Mouse (Mus musculus): Measurements from ENCODE around the gene Ecsit. TPM values are rescaled to one million over a fixed set of nuclear protein-coding genes. Genes with fewer than 3 reads are reported as not detected.
A peak's percentile ranks its signal among the peaks of the same experiment; 100 is the strongest.
"Not testable (repeated sequence)": the region's sequence is repeated elsewhere in the genome, so short reads cannot be mapped to it uniquely, and the experiment has no call there.

Ecsit gene
- total and polyA plus RNA-seq, 3 experiments: 92.5 to 169 (median 106) TPM

GRCm38 (mm10) chr9:22087034-22087618 is 1.9 kb upstream of the Ecsit start:
- H3K27ac ChIP-seq: no peak overlapping the region
- H3K79me2 ChIP-seq (replicated peaks; ENCODE audit: control insufficient read depth, insufficient read depth, low read length): no peaks in the 10 kb centered on the region

DNA sequence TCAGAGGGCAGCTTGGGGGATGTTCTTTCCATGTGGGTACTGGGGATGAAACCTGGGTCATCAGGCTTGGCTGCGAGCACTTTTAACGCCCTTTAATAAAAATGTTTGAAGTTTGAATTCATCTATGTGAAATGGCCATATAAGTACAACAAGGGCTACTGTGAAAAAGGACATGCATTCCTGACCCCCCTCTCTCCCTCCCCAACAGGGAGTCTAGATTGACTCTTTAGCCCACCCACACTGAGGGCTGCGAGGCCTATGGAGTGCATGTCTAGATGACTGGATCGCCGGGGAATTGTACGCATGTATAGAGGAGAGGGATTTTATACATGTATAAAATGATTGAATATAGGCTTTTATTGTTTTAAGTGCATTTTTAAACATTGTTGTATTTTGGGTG is 774 bp upstream of the Ecsit start:
- intact Hi-C loops (cut with DNase I): no loop called here

More at GRCm38 (mm10) chr9:22087034-22087618, 1.9 kb upstream of the Ecsit start:
- Histone ChIP-seq H3K27me3 (ENCODE audit: control insufficient read depth, insufficient read depth, low read length) (no peaks in the 10 kb centered on the region), H3K4me3 (no peak overlapping the region), H3K36me3 (ENCODE audit: control insufficient read depth, insufficient read depth, low read length) (no peaks in the 10 kb centered on the region), H3K4me1 (ENCODE audit: control insufficient read depth, insufficient read depth, low read length) (peaks cover 1% of the 10 kb centered on the region; the same call in 1 of the 2 replicates), H3K9ac (ENCODE audit: low read depth, low read length) (no peak overlapping the region)
- no peak for DNase-seq
- 87% methylated on average over 2 of the region's 2 CpGs for WGBS
- intact Hi-C loops (cut with DNase I): no loop called here
- TF ChIP-seq CTCF (IDR thresholded peaks at IDR 0.05) (peak; percentile 43), EP300 (IDR thresholded peaks at IDR 0.05; ENCODE audit: insufficient read depth, low read depth, low read length) (no peak), POLR2A (IDR thresholded peaks at IDR 0.05; ENCODE audit: insufficient read depth, low read depth, low read length) (no peak)

GRCm38 (mm10) chr9:22084667-22085021 is 594 bp downstream of the Ecsit start:
- TF ChIP-seq CTCF (IDR thresholded peaks at IDR 0.05) (no peak), EP300 (IDR thresholded peaks at IDR 0.05; ENCODE audit: insufficient read depth, low read depth, low read length) (no peak), POLR2A (IDR thresholded peaks at IDR 0.05; ENCODE audit: insufficient read depth, low read depth, low read length) (no peak)
- intact Hi-C loops (cut with DNase I): loop anchor here (2.0 kb wide), 1 partner anchor 14 kb away; the partner anchor contains the start of genes Gm49318 and Zfp653
- no peaks in the 10 kb centered on the region for H3K27me3 ChIP-seq (ENCODE audit: control insufficient read depth, insufficient read depth, low read length)

More for the DNA sequence above, 774 bp upstream of the Ecsit start:
- peaks cover 1% of the 10 kb centered on the region; the same call in 1 of the 2 replicates for H3K4me1 ChIP-seq (ENCODE audit: control insufficient read depth, insufficient read depth, low read length)
- 71% methylated on average over 6 of the region's 6 CpGs for WGBS
- H3K9ac ChIP-seq (ENCODE audit: low read depth, low read length): peak overlapping the region; percentile 78
- H3K27ac ChIP-seq: peak overlapping the region; percentile 92
- H3K4me3 ChIP-seq: peak overlapping the region; percentile 71
- H3K79me2 ChIP-seq (replicated peaks; ENCODE audit: control insufficient read depth, insufficient read depth, low read length): no peaks in the 10 kb centered on the region
- no peaks in the 10 kb centered on the region for H3K27me3 ChIP-seq (ENCODE audit: control insufficient read depth, insufficient read depth, low read length)
- TF ChIP-seq POLR2A (IDR thresholded peaks at IDR 0.05; ENCODE audit: insufficient read depth, low read depth, low read length) (no peak), CTCF (IDR thresholded peaks at IDR 0.05) (no peak), EP300 (IDR thresholded peaks at IDR 0.05; ENCODE audit: insufficient read depth, low read depth, low read length) (no peak)
- H3K36me3 ChIP-seq (ENCODE audit: control insufficient read depth, insufficient read depth, low read length): no peaks in the 10 kb centered on the region
- DNase-seq: no peak

GRCm38 (mm10) chr9:22076223-22076622 is 9.0 kb downstream of the Ecsit start:
- H3K9ac ChIP-seq (ENCODE audit: low read depth, low read length): no peak overlapping the region

More at GRCm38 (mm10) chr9:22084667-22085021, 594 bp downstream of the Ecsit start:
- Histone ChIP-seq H3K79me2 (replicated peaks; ENCODE audit: control insufficient read depth, insufficient read depth, low read length) (no peaks in the 10 kb centered on the region), H3K9ac (ENCODE audit: low read depth, low read length) (peak overlapping the region; percentile 89), H3K4me1 (ENCODE audit: control insufficient read depth, insufficient read depth, low read length) (peaks cover 1% of the 10 kb centered on the region; the same call in 1 of the 2 replicates), H3K4me3 (peak overlapping the region; percentile 71), H3K27ac (peak overlapping the region; percentile 92), H3K36me3 (ENCODE audit: control insufficient read depth, insufficient read depth, low read length) (no peaks in the 10 kb centered on the region)
- no peak for DNase-seq
- 26% methylated on average over 4 of the region's 4 CpGs for WGBS

DNA sequence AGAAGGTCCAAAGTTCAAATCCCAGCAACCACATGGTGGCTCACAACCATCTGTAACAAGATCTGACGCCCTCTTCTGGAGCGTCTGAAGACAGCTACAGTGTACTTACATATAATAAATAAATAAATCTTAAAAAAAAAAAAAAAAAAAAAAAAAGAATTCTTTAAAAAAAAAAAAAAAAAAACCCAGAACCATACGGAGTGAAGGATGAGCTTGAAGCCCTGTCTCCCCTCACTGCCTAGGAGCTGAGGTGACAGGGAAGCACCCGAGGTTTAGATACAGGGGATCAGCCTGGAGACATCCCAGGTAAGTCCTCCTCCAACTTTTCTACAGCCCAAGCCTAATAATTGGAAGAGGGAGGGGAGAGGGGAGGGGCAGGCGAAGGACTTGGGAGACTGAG is 9.5 kb downstream of the Ecsit start:
- DNase-seq; H3K36me3 ChIP-seq (ENCODE audit: control insufficient read depth, insufficient read depth, low read length); H3K79me2 ChIP-seq (replicated peaks; ENCODE audit: control insufficient read depth, insufficient read depth, low read length); H3K4me3 ChIP-seq; H3K27me3 ChIP-seq (ENCODE audit: control insufficient read depth, insufficient read depth, low read length); H3K4me1 ChIP-seq (ENCODE audit: control insufficient read depth, insufficient read depth, low read length); H3K27ac ChIP-seq; H3K9ac ChIP-seq (ENCODE audit: low read depth, low read length): not testable (repeated sequence)
- WGBS: 72% methylated on average over 5 of the region's 5 CpGs
- intact Hi-C loops (cut with DNase I): loop anchor here (10.0 kb wide), 1 partner anchor 149 kb away; the partner anchor contains the start of gene Zfp809

More at GRCm38 (mm10) chr9:22076223-22076622, 9.0 kb downstream of the Ecsit start:
- no peaks in the 10 kb centered on the region for H3K36me3 ChIP-seq (ENCODE audit: control insufficient read depth, insufficient read depth, low read length)
- no peaks in the 10 kb centered on the region for H3K27me3 ChIP-seq (ENCODE audit: control insufficient read depth, insufficient read depth, low read length)
- no peak overlapping the region for H3K27ac ChIP-seq
- peaks cover 2% of the 10 kb centered on the region; the same call in 1 of the 2 replicates for H3K4me1 ChIP-seq (ENCODE audit: control insufficient read depth, insufficient read depth, low read length)
- TF ChIP-seq EP300 (IDR thresholded peaks at IDR 0.05; ENCODE audit: insufficient read depth, low read depth, low read length): no peak
- no peak for TF ChIP-seq CTCF (IDR thresholded peaks at IDR 0.05)
- no peak for TF ChIP-seq POLR2A (IDR thresholded peaks at IDR 0.05; ENCODE audit: insufficient read depth, low read depth, low read length)
- 93% methylated on average over 23 of the region's 23 CpGs for WGBS
- no peaks in the 10 kb centered on the region for H3K79me2 ChIP-seq (replicated peaks; ENCODE audit: control insufficient read depth, insufficient read depth, low read length)
- no peak for DNase-seq
- no peak overlapping the region for H3K4me3 ChIP-seq
- intact Hi-C loops (cut with DNase I): loop anchor here (10.0 kb wide), 1 partner anchor 149 kb away; the partner anchor contains the start of gene Zfp809

DNA sequence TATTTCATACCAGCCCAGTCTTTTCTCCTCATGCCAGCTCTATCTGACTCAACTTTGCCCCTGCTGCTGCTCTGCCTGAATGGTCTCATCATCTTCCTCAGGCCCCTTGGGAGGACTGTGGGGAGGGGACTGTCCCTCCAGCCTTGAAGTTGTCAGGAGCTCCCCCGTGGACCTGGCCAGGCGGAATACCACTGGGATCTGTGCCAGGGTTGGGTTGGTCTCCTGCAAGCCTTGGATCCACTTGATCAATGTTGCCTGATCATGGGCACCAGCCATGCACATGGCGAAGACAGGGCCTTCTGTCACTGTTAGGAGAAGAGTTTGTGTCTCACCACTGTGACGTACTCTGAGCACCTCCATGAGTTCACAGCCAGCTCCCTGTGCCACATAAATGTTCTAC is 13.0 kb downstream of the Ecsit start:
- WGBS: 80% methylated on average over 4 of the region's 4 CpGs
- H3K36me3 ChIP-seq (ENCODE audit: control insufficient read depth, insufficient read depth, low read length): no peaks in the 10 kb centered on the region
- H3K79me2 ChIP-seq (replicated peaks; ENCODE audit: control insufficient read depth, insufficient read depth, low read length): no peaks in the 10 kb centered on the region
- no peak overlapping the region for H3K4me3 ChIP-seq
- no peak for TF ChIP-seq CTCF (IDR thresholded peaks at IDR 0.05)
- no peak for TF ChIP-seq EP300 (IDR thresholded peaks at IDR 0.05; ENCODE audit: insufficient read depth, low read depth, low read length)
- TF ChIP-seq POLR2A (IDR thresholded peaks at IDR 0.05; ENCODE audit: insufficient read depth, low read depth, low read length): no peak
- no peak for DNase-seq
- no peak overlapping the region for H3K9ac ChIP-seq (ENCODE audit: low read depth, low read length)
- intact Hi-C loops (cut with DNase I): loop anchor here (5.0 to 10.0 kb wide), 2 partner anchors 70 to 153 kb away; partner anchors contain the start of genes Ccdc151, Prkcsh and Zfp809
- H3K27me3 ChIP-seq (ENCODE audit: control insufficient read depth, insufficient read depth, low read length): no peaks in the 10 kb centered on the region
- H3K4me1 ChIP-seq (ENCODE audit: control insufficient read depth, insufficient read depth, low read length): peaks cover 3% of the 10 kb centered on the region
- no peak overlapping the region for H3K27ac ChIP-seq
